Mouse (Mus musculus) macrophage (primary cell): ENCODE measurements around the gene Malrd1. TPM values are rescaled to one million over a fixed set of nuclear protein-coding genes. Genes with fewer than 3 reads are reported as not detected.

Source experiments
- H3K27ac ChIP-seq: fragments of 350-480 bp; formaldehyde crosslinking; 2 replicates; pipeline ENCODE4 v1.9.0; 2021
- H3K36me3 ChIP-seq: fragments of 350-480 bp; formaldehyde crosslinking; 2 replicates; pipeline ENCODE4 v1.9.0; 2021; ENCODE audit errors: inconsistent target
- H3K4me3 ChIP-seq: fragments of 350-480 bp; formaldehyde crosslinking; 2 replicates; pipeline ENCODE4 v1.9.0; 2021; ENCODE audit errors: inconsistent target
- H3K79me2 ChIP-seq: fragments of 350-480 bp; formaldehyde crosslinking; 2 replicates; pipeline ENCODE4 v1.9.0; 2021; ENCODE audit errors: inconsistent target
- WGBS: methylation state at CpG from one replicate; pipeline ENCODE4 v1.1.7; 2026; ENCODE audit warnings: inconsistent platforms; ENCODE audit not compliant: missing documents; 5-methylcytosine and 5-hydroxymethylcytosine counted together
- polyA plus RNA-seq: library from polyadenylated mRNA; stranded (reverse); fragments of 250-400 nt; gene quantifications from 3 replicates; pipeline ENCODE4 v1.2.4, GENCODE M21; 2018; ENCODE audit warnings: inconsistent platforms

Malrd1 gene
- polyA plus RNA-seq, 1 experiment from 2014 or later: not detected

DNA sequence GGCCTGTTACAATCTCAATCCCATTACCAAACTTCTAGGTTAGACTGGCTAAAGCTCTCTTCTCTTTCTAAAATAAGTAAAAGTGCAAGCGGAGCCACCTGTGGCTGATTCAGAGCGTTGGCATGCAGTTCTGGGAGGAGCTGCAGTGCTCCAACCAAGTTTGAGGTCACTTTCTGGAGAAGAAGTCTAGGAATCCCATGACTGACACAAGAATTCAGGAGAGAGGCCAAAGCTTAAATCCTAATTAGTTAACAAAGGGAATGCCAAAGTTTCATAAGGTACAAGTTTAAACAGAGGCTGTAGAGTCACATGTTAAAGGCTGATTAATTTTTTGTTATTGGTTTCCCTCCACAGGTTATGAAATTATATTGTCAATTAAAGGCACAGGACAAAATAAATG, 642.3 kb downstream of the Malrd1 start:
- WGBS: 88% methylated on average over 2 of the region's 2 CpGs
- no peaks in the 10 kb centered on the region for H3K36me3 ChIP-seq
- no peak overlapping the region for H3K4me3 ChIP-seq
- no peaks in the 10 kb centered on the region for H3K79me2 ChIP-seq
- H3K27ac ChIP-seq: no peak overlapping the region

DNA sequence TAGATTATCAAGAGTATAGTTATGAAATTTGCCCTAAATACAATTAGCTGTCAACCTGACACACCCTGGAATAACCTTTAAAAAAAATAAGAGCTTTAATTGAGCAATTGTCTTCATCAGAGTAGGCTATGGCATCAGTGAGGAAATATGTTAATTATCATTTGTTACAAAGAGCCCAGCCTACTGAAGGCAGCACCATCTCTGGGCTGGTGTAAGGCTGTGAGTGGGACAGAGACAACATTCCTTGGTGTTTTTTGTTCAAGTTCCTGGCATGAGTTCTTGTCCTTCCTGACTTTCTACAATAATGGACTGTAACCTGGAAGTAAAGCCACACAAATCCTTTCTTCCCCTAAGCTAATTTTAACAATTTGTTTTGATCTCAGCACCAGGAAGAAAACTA, 645.8 kb downstream of the Malrd1 start:
- no peaks in the 10 kb centered on the region for H3K36me3 ChIP-seq
- no peaks in the 10 kb centered on the region for H3K79me2 ChIP-seq

DNA sequence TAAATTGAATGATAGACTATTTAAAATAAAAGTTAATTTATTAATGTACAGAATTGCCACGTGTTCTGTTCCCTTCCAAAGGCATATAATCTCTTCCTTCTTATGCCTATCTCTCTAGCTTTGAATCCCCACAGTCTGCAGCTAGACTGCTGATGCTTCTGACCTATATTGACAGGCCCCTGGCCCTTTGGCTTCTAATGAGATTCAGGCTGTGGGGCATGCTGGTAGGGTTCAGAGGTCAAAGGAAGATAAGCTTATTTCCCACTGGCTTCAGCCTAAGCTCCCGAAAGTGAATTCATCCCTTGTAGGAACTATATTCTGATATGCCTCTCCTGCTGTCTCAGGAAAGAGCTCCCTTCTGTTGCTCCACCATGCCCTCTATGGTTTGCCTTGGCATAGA, 647.1 kb downstream of the Malrd1 start:
- no peaks in the 10 kb centered on the region for H3K79me2 ChIP-seq
- no peak overlapping the region for H3K4me3 ChIP-seq
- no peaks in the 10 kb centered on the region for H3K36me3 ChIP-seq
- 76% methylated on average over 2 of the region's 2 CpGs for WGBS
- no peak overlapping the region for H3K27ac ChIP-seq

More for the DNA sequence above, 645.8 kb downstream of the Malrd1 start:
- Histone ChIP-seq H3K4me3 (no peak overlapping the region), H3K27ac (no peak overlapping the region)

DNA sequence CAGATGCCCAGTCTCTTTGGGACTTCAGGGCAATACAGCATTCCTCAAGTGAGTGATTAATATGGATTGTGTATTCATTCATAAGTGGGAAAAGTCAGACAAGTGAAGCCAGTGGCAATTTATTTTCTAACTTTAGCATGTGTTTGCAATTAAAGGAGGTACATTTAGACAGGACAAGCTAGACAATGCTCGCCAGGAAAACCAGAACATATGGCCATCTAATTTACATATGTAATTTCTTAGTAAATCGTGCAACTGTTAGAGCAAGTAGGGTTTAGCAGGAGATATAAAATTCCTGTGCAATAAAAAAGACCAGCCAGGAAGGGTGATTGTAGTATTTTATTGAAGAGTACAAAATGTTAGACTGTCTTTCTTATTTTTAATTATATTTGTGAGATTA, 655.9 kb downstream of the Malrd1 start:
- H3K36me3 ChIP-seq: no peaks in the 10 kb centered on the region
- no peak overlapping the region for H3K4me3 ChIP-seq
- 95% methylated on average over 2 of the region's 2 CpGs for WGBS
- no peak overlapping the region for H3K27ac ChIP-seq
- no peaks in the 10 kb centered on the region for H3K79me2 ChIP-seq

DNA sequence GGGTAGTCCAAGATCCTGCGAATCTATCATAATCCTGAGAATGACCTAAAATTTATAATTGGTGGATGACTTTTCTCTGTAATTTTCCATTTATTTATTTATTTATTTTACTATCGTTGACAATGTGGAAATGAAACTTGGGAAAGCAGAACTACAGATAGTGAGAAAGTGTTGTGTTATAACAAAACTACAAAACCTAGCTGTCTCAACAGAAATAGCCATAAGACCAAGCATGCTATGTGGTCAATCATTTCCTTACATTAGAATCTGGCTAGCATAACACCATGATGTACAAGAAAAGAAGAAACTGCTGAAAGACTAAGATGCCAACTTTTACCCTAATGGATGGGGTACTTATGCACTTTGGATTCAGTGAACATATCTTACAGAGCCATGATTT, 656.9 kb downstream of the Malrd1 start:
- Histone ChIP-seq H3K79me2 (no peaks in the 10 kb centered on the region), H3K36me3 (no peaks in the 10 kb centered on the region), H3K27ac (peak overlapping the region; percentile 33; the same call in 1 of the 2 replicates), H3K4me3 (no peak overlapping the region)
- WGBS: 51% methylated on average over 2 of the region's 2 CpGs

DNA sequence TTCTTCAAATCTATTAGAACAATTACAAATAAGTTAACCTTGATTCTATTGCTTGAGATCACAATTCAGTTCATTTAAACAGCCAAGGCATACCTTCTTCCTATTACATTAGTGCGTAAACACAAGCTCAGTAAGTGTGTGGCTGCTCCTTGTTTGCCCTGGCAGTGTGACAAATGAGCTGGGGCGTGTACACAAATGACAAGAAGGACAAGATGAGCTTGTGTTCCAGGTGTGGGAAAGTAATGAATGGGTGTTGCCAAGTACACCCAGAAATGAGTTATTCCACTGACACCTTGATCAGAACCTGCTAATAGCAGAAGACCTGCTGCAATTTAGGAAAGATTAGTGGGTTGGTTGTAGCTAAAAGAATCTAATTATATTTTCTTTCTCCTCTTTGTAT, 683.7 kb downstream of the Malrd1 start:
- H3K79me2 ChIP-seq: no peaks in the 10 kb centered on the region
- H3K4me3 ChIP-seq: no peak overlapping the region
- 84% methylated on average over 2 of the region's 2 CpGs for WGBS
- H3K36me3 ChIP-seq: no peaks in the 10 kb centered on the region
- no peak overlapping the region for H3K27ac ChIP-seq

DNA sequence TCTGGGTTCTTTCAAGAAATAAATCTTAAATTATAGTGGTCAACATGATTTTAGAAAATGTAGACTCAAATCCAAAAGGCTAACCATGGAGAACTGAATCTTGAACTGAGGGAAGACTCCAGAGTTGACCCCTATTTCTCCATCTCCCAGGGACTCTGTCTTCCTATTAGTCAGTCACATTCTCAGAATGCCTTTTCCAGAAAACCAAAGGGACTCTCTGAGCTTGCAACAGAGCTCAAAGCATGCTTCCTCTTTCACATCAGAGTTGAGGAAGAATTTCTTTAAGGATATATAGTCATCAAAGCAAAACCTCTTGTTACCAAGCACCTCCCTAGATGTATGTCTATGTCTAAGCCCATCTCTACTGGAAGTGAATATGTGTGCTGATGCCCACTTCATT, 686.5 kb downstream of the Malrd1 start:
- Histone ChIP-seq H3K27ac (no peak overlapping the region), H3K4me3 (no peak overlapping the region), H3K36me3 (no peaks in the 10 kb centered on the region), H3K79me2 (no peaks in the 10 kb centered on the region)

DNA sequence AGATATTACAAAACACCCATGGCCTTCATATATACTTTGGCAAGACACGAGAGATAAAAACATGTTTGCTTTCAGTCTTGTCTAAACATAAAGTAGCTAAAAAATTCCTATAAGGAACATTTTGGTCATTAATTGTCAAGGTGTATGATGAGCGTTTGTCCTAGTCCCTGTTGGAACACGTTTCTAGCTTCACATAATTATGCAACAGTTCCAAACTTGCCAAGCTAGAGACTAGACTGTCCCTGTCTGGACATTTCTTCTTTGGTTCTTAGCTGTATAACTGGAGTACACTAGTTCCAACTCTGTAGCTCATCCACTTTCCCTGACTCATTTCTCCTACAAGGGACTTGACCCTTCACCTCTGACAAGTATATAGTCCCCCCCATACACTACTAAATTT, 687.8 kb downstream of the Malrd1 start:
- Histone ChIP-seq H3K4me3 (no peak overlapping the region), H3K36me3 (no peaks in the 10 kb centered on the region), H3K27ac (no peak overlapping the region), H3K79me2 (no peaks in the 10 kb centered on the region)
- 91% methylated on average over 3 of the region's 3 CpGs for WGBS

DNA sequence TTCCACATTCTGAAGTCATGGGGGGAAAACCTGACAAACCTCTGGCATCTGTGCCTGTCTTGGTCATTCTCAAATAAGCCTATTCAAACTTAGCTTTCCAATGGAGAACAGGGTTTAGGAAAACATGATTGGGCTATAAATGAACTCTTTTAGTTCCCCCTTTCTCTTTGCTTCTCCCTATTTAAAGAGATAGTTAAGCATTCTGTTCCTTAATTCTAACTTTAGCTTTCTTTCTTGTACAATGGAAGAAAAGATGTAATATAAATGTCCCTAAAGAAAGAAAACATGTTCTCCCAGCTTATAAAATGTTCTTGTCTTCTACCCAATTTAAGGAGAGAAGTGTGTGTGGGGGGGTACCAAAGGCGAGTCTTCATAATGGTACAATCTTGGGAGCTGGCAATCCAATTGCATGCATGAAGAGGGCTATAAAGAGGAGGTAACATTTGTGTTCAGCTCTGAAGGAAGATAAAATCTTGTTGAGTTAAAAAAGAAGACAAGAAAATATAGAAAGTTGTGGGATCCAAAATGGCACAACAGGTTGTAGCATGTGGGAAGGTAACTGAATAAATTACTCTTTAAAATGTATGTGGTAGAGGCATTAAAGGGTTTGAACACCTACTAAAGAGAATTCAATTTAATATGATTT, 702.0 kb downstream of the Malrd1 start:
- Histone ChIP-seq H3K79me2 (no peaks in the 10 kb centered on the region), H3K27ac (no peak overlapping the region)
- WGBS: 100% methylated on average over 1 of the region's 1 CpGs

DNA sequence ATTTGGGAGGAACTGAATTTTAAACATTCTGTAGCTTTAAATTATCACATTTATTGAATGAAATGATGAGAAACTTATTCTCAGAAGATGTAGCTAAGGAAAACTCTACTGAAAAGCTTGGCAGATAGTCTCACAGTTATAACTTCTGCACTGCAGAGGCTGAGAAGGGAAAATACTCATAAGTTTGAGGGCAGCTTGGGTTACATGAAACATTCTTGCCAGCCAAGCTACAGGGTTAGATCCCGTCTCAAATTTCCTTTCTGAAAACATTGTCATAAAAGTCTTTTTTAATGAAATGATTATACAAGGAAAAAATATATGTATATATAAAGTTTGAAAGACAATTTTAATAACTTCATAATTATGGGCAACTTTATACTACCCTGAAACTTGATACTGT, 714.6 kb downstream of the Malrd1 start:
- Histone ChIP-seq H3K79me2 (no peaks in the 10 kb centered on the region), H3K27ac (no peak overlapping the region), H3K36me3 (no peaks in the 10 kb centered on the region), H3K4me3 (no peak overlapping the region)
- 83% methylated on average over 1 of the region's 1 CpGs for WGBS

More for the DNA sequence above, 702.0 kb downstream of the Malrd1 start:
- H3K4me3 ChIP-seq: no peak overlapping the region
- H3K36me3 ChIP-seq: no peaks in the 10 kb centered on the region

DNA sequence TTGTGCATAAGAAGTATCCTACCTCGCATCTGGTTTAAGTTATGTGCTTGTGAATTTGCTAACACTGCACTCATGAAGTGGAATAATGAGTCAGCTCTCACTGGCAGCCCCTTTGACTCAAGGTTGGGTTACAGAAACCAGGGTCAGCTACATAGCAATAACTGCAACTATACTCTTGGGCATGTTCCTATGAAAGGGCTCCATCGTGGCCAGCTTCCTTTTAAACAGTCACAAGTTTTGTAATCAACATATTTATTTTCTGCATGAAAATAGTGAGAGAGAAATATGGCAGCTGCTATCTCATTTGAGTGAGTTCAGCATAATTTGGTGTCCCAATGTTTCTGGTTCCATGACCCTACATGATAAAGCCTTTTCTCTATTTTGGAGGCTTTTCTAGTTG, 716.8 kb downstream of the Malrd1 start:
- Histone ChIP-seq H3K27ac (no peak overlapping the region), H3K36me3 (no peaks in the 10 kb centered on the region), H3K79me2 (no peaks in the 10 kb centered on the region), H3K4me3 (no peak overlapping the region)
- WGBS: 96% methylated on average over 2 of the region's 2 CpGs

DNA sequence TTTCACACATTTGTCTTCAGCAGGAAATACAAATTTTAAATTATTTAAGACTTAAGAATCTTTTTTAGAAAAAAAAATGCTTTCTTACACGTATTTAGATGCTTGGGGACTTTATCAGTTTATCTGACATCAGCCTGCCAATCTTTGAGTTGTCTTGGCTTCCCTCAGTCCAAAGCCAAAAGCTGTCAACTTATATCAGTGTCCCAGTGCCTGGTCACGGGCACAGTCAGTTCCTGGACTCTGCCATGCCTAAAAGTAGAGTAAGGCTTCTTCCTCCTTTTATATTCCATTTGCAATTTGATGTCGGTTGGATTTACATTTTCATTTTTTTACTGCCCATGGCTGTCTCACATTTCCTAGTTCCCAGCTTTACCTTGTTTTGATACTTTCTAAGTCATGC, 722.6 kb downstream of the Malrd1 start:
- H3K4me3 ChIP-seq: no peak overlapping the region
- H3K36me3 ChIP-seq: no peaks in the 10 kb centered on the region
- H3K27ac ChIP-seq: no peak overlapping the region
- H3K79me2 ChIP-seq: no peaks in the 10 kb centered on the region
- 67% methylated on average over 3 of the region's 3 CpGs for WGBS

DNA sequence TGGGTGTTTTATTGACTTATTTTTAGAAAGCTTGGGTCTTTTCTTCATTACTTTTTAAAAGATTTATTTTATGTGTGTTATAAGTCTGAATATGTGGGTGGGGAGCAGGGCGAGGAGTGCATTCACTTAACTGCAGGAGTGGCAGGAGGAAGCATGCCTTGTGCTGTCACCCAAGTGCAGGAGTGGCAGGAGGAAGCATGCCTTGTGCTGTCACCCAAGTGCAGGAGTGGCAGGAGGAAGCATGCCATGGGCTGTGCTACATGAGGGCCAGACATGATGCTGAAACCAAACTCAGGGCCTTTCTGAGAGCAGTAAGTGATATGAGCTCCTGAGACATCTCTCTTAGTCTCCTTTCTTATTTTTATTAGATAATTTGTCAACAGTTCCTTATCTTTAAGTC, 726.0 kb downstream of the Malrd1 start:
- Histone ChIP-seq H3K4me3 (no peak overlapping the region), H3K36me3 (no peaks in the 10 kb centered on the region), H3K79me2 (no peaks in the 10 kb centered on the region), H3K27ac (no peak overlapping the region)
- 44% methylated on average over 1 of the region's 1 CpGs for WGBS
